Mouse (Mus musculus): ENCODE measurements around the gene Alg9.

DNA sequence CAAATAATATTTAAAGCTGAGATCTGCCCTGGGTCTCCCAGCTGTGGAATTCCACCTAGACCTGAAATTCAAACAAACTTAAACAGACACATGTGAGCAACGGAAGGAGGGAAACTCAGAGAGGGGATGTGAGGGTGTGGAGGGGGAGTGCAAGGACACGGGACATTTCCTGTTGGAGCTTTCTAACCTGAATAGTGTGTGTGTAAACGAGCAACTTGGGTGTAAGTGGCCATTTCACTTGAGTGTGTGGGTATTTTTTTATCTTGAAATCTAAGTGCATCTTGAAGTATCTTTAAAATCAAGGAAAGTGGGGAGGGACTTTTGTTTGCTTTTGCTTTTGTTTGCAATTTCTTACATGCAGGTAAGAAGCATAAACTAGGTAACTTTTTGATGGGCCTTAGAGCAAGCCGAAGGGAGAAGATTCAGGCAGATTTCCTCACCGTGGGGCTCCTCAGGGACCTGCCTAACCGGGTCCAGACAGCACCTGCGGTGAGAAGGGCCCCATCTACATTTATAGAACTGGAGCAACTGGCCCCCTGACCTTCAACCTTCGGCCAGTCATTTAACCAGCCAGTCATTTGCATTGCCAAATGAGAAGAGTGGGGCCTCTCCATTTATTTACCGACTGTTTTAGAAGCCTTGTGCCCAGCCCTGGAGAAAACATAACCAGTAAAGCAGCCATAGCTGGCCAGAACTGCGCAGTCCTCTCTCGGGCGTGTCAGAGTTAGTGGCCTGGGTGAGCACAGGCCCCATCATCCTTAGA is 73.0 kb downstream of the Alg9 start:
- TF ChIP-seq POLR2A (IDR thresholded peaks at IDR 0.05; ENCODE audit: low read depth, low read length) (no peak), CTCF (IDR thresholded peaks at IDR 0.05; ENCODE audit: extremely low read depth, insufficient read length, insufficient replicate concordance, low read depth, low read length) (no peak)
